Mouse (Mus musculus) heart, embryonic 15.5 days (tissue): ENCODE results near the gene Tnfrsf23. TPM values are rescaled to one million over a fixed set of nuclear protein-coding genes. Genes with fewer than 3 reads are reported as not detected.
A peak's percentile ranks its signal among the peaks of the same experiment; 100 is the strongest.
"Not testable (repeated sequence)": the region's sequence is repeated elsewhere in the genome, so short reads cannot be mapped to it uniquely, and the experiment has no call there.

Experiments
- ATAC-seq: fragments of 200-750 bp; cut with Nextera tagmentation; replicated peaks from 2 replicates; pipeline ENCODE4 v1.8.0; 2017; ENCODE audit warnings: low read depth, moderate TSS enrichment; ENCODE audit not compliant: insufficient number of reproducible peaks, insufficient read depth, low FRiP score
- H3K27ac ChIP-seq: fragments of 300-500 bp; sonication (generic); 2 replicates; pipeline ENCODE4 v1.5.1; 2015; ENCODE audit warnings: mild to moderate bottlenecking, inconsistent platforms
- H3K27me3 ChIP-seq: fragments of 300-500 bp; sonication (generic); 2 replicates; pipeline ENCODE4 v1.6.1; 2015; ENCODE audit warnings: inconsistent platforms
- H3K36me3 ChIP-seq: fragments of 300-500 bp; sonication (generic); 2 replicates; pipeline ENCODE4 v1.6.1; 2015; ENCODE audit warnings: mild to moderate bottlenecking, inconsistent platforms
- H3K4me1 ChIP-seq: fragments of 300-500 bp; sonication (generic); replicated peaks from 2 replicates; pipeline ENCODE4 v1.6.1; 2015; ENCODE audit warnings: inconsistent platforms
- H3K4me2 ChIP-seq: fragments of 300-500 bp; sonication (generic); 2 replicates; pipeline ENCODE4 v1.6.1; 2015; ENCODE audit warnings: inconsistent platforms, mild to moderate bottlenecking, moderate library complexity
- H3K4me3 ChIP-seq: fragments of 300-500 bp; sonication (generic); 2 replicates; pipeline ENCODE4 v1.5.1; 2015; ENCODE audit warnings: mild to moderate bottlenecking, inconsistent platforms
- H3K9ac ChIP-seq: fragments of 300-500 bp; sonication (generic); 2 replicates; pipeline ENCODE4 v1.6.1; 2015; ENCODE audit warnings: mild to moderate bottlenecking, inconsistent platforms
- H3K9me3 ChIP-seq: fragments of 300-500 bp; sonication (generic); replicated peaks from 2 replicates; pipeline ENCODE4 v1.6.1; 2016; ENCODE audit warnings: inconsistent platforms
- WGBS: fragments of 180-500 bp; shearing (Covaris S2); methylation state at CpG from one replicate; pipeline ENCODE4 v1.1.7; 2015; ENCODE audit warnings: mixed read lengths; 5-methylcytosine and 5-hydroxymethylcytosine counted together
- polyA plus RNA-seq: library from polyadenylated mRNA; unstranded; fragments of >200 nt; fragmentation: Nextera tagmentation; extraction: Ambion mirVana; gene quantifications from 2 replicates; pipeline ENCODE4 v1.2.1, GENCODE M21; 2015

Gene Tnfrsf23
- polyA plus RNA-seq, 1 experiment from 2014 or later = 1.9 TPM

DNA sequence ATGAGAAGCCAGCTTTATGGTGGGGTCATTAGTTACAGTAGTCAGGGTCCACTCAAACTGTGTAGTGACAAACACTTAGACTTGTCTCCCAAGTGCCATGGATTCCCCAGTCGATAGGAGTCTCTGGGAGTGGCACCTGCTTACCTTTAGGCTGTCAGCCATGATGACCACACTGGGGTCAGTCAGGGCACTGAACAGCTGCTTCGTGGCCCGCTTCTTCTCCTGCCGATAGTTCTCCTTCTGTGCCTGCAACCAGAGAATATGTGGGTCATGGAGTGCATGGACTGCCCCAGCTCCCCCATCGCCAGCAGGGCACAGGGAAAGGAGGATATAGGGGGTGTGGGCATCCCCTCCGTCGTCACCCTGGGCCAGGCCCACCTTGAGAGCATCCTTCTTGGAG, 23.7 kb upstream of the Tnfrsf23 start:
- Histone ChIP-seq H3K27me3 (no peaks in the 10 kb centered on the region), H3K4me1 (peaks cover 21% of the 10 kb centered on the region), H3K9ac (no peak overlapping the region), H3K4me3 (no peak overlapping the region), H3K27ac (no peak overlapping the region), H3K36me3 (peaks cover 48% of the 10 kb centered on the region), H3K9me3 (no peaks in the 10 kb centered on the region), H3K4me2 (no peak overlapping the region)
- WGBS = 86% methylated on average over 7 of the region's 7 CpGs
- no peak for ATAC-seq

DNA sequence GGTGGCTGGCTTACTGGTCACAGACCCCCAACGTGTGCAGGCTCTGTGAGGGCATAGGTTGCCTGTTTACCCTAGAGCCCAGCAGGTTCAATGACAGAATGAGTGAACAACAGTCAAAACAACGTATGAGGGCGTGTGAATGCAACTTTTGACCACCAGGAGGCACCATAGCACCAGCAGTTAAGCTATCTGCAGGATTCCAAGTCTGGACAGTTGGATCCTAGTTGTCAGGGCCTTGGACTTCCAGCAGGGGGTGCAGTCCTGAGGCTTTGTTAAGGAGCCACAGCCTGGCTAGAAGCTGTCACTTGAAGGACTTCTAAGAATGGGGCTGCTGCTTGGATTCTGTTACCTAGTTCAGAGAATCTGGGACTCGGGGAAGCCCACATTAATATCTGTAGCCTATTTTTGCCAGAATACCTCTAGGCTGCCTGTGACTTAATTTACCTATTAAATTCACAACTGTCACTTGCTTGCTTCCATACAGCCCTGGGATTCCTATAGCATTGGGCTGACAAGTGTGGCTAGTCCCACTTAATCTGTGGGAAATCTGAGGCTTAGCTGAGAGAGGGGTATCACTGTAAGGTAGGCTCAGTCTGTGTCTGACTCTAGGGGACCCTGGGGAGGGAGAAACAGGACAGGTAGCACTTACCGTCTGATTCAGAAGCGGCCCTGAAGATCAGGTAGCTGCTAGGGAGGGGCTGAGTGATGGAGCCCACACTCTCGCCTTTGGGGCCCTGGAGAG, 21.2 kb upstream of the Tnfrsf23 start:
- WGBS = 35% methylated on average over 7 of the region's 7 CpGs
- Histone ChIP-seq H3K27me3 (no peaks in the 10 kb centered on the region), H3K9ac (no peak overlapping the region), H3K4me1 (peaks cover 2% of the 10 kb centered on the region), H3K4me2 (no peak overlapping the region), H3K9me3 (no peaks in the 10 kb centered on the region), H3K27ac (no peak overlapping the region), H3K4me3 (no peak overlapping the region), H3K36me3 (peaks cover 59% of the 10 kb centered on the region)
- ATAC-seq = peak; percentile 41

DNA sequence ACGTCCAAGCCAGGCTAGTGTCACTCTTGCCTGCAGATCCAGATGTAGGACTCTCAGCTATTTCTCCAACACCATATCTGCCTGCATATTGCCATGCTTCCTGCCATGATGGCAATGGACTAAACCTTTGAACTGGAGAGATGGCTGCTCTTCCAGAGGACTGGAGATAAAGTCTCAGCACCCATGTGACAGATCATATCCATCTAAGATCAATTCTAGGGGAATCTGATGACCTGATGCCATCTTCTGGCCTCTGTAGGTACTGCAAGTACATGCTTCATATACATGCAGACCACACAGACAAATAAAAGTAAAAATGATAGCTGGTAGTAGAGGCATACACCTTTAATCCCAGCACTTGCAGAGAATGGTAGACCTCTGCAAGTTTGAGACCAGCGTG, 10.5 kb upstream of the Tnfrsf23 start:
- H3K4me2 ChIP-seq = no peak overlapping the region
- H3K9ac ChIP-seq = no peak overlapping the region
- WGBS = 60% methylated on average over 2 of the region's 2 CpGs
- H3K4me1 ChIP-seq = no peaks in the 10 kb centered on the region
- no peaks in the 10 kb centered on the region for H3K27me3 ChIP-seq
- H3K36me3 ChIP-seq = peaks cover 75% of the 10 kb centered on the region
- H3K27ac ChIP-seq = no peak overlapping the region
- no peak overlapping the region for H3K4me3 ChIP-seq
- ATAC-seq = no peak
- H3K9me3 ChIP-seq = no peaks in the 10 kb centered on the region

DNA sequence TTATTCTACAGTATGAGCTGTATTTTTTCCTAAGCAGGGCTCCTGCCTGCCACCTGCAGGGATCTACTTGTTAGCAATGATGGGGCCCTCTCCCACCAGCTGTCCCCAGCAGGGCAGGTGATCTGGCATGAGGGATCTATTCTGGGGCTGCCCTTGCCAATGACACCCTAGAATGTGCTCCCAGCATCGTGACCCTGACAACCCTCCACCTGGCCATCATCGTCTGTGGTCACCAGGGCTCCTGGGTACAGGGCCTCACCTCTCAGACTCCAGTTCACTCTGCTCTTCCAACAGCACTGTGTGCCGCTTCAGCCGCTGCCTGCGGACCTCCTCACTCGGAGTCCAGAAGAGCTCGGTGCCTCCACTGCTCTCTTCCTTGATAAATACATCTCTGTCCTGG, 8.9 kb upstream of the Tnfrsf23 start:
- Histone ChIP-seq H3K4me2 (no peak overlapping the region), H3K36me3 (peaks cover 89% of the 10 kb centered on the region), H3K9me3 (no peaks in the 10 kb centered on the region), H3K4me3 (no peak overlapping the region), H3K27ac (no peak overlapping the region), H3K27me3 (no peaks in the 10 kb centered on the region), H3K9ac (no peak overlapping the region), H3K4me1 (peaks cover 6% of the 10 kb centered on the region)
- WGBS = 86% methylated on average over 7 of the region's 7 CpGs
- ATAC-seq = no peak

DNA sequence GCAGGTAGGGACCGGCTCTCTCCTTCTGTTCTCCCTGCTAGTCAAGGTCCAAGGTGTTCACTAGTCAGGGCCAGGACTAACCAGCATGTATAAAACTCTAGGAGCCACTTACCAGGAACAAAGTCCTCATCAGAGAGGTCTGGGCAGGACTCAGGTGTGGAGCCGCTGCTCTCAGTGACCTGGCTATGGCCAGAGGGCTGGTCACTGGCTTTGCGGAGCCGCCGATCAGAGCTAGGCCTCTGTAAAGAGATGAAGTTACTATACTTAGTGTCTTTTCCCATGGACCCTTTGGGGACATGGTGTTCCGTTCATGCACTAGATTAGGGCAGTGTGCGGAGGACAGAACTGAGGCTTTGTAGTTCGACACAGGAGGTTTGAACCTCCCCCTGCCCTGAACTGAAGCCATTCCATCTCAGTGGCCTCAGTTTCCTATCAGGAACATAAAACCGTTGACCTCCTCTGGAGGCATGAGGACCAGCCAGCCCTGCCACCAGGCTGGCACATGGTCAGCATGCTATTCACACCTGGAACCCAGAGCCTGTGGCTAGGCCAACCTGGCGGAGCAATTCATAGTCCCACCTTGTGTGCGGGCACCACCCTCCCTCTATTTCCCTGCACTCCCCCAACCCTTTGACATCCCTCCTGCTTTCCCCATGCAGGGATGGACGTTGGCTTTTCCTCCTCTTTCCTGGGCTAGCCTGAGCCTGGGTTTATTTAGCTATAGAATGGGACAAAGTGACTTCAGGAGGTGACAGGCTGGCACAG, 7.3 kb upstream of the Tnfrsf23 start:
- ATAC-seq = no peak
- Histone ChIP-seq H3K9me3 (no peaks in the 10 kb centered on the region), H3K36me3 (peaks cover 94% of the 10 kb centered on the region), H3K27ac (no peak overlapping the region), H3K4me1 (peaks cover 6% of the 10 kb centered on the region), H3K27me3 (no peaks in the 10 kb centered on the region), H3K4me2 (no peak overlapping the region), H3K4me3 (no peak overlapping the region), H3K9ac (no peak overlapping the region)
- WGBS = 90% methylated on average over 12 of the region's 12 CpGs

DNA sequence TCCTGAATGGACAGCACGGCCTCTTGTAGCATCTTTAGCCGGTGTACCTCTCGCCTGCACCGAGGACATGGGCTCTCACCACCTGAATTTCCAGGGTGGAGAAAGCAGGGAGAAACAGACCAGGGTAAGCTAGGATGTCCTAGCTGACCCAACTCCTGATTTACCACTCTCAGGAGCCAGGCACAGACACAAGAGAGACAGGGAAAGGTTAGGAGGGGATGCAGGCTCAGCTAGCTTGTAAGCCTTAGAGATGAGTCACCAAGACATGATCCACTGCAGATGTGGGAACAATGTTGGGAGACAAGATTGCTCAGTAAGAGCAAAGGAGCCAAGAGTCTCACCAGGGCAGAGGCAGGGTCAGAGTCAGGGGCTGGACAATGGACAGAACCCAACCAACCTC, 6.2 kb upstream of the Tnfrsf23 start:
- no peak overlapping the region for H3K4me3 ChIP-seq
- H3K27me3 ChIP-seq = no peaks in the 10 kb centered on the region
- WGBS = 93% methylated on average over 4 of the region's 4 CpGs
- H3K36me3 ChIP-seq = peaks cover 89% of the 10 kb centered on the region
- H3K9me3 ChIP-seq = no peaks in the 10 kb centered on the region
- H3K9ac ChIP-seq = no peak overlapping the region
- H3K27ac ChIP-seq = no peak overlapping the region
- no peak overlapping the region for H3K4me2 ChIP-seq
- peaks cover 6% of the 10 kb centered on the region for H3K4me1 ChIP-seq
- no peak for ATAC-seq

DNA sequence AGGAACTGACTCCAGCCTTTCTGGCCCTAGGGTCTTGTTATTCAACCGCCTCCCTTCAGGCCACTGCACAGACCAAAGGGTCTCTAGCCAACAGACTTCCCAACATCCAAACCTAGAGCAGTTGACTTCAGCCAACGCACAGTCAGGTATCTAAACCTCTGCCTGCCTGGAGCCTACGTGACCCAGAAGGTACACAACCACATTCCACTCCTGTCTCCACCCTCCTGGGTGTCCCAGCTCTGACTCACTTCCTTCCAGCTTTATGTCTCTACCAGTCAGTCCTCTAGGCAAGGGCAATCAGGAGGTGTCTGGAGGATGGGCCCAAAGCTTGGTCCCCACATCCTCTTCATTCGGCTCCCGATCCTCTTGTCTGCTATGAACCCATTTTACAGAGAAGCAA, 5.5 kb upstream of the Tnfrsf23 start:
- Histone ChIP-seq H3K9me3 (no peaks in the 10 kb centered on the region), H3K9ac (no peak overlapping the region), H3K27ac (no peak overlapping the region), H3K4me3 (no peak overlapping the region), H3K36me3 (peaks cover 82% of the 10 kb centered on the region), H3K4me1 (peaks cover 6% of the 10 kb centered on the region), H3K4me2 (no peak overlapping the region), H3K27me3 (no peaks in the 10 kb centered on the region)
- no peak for ATAC-seq
- 83% methylated on average over 5 of the region's 5 CpGs for WGBS

DNA sequence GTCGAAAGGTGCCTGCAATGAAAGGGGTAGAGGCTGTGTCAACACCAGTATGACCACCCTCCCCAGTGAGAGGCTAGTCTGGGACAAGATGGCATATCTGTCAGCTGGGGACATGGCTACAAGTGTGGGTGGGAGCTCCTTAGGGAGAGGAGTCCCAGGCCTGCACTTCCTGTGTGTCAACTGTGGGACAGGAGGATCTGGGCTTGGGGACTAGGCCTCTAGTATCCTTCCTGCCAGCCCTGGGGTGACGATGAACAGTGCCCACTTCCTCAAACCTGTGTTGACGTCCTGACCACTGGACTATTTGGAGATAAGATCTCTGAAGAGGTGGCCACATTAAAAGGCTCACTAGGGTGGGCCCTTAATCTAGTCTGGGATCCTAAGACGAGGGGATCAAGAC, 4.3 kb upstream of the Tnfrsf23 start:
- no peaks in the 10 kb centered on the region for H3K27me3 ChIP-seq
- no peak overlapping the region for H3K4me3 ChIP-seq
- WGBS = 59% methylated on average over 4 of the region's 4 CpGs
- ATAC-seq = no peak
- peaks cover 6% of the 10 kb centered on the region for H3K4me1 ChIP-seq
- no peak overlapping the region for H3K27ac ChIP-seq
- no peaks in the 10 kb centered on the region for H3K9me3 ChIP-seq
- no peak overlapping the region for H3K9ac ChIP-seq
- peaks cover 69% of the 10 kb centered on the region for H3K36me3 ChIP-seq
- no peak overlapping the region for H3K4me2 ChIP-seq

DNA sequence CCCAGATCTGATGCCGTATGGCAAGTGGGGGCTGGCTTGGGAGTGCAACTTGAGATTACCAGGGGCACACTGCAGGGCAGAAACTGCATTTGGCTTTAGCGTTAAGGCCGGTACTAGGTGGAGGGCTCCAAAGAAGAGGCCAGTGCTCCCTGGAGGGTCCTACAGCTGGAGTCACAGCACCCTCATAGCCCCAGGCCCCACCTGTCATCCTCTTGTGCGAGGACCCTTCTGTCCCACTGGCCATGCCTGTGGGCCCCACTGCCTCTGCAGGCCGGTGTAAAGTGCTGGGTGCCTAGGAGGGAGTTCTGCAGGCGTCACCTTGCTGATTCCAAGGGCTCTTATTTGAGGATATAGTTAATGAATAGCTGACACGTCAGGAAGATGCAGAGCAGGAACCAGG, 3.8 kb upstream of the Tnfrsf23 start:
- Histone ChIP-seq H3K4me1 (peaks cover 6% of the 10 kb centered on the region), H3K27ac (no peak overlapping the region), H3K4me3 (no peak overlapping the region), H3K4me2 (no peak overlapping the region), H3K9me3 (no peaks in the 10 kb centered on the region), H3K36me3 (peaks cover 65% of the 10 kb centered on the region), H3K9ac (no peak overlapping the region), H3K27me3 (no peaks in the 10 kb centered on the region)
- no peak for ATAC-seq
- WGBS = 74% methylated on average over 7 of the region's 7 CpGs

DNA sequence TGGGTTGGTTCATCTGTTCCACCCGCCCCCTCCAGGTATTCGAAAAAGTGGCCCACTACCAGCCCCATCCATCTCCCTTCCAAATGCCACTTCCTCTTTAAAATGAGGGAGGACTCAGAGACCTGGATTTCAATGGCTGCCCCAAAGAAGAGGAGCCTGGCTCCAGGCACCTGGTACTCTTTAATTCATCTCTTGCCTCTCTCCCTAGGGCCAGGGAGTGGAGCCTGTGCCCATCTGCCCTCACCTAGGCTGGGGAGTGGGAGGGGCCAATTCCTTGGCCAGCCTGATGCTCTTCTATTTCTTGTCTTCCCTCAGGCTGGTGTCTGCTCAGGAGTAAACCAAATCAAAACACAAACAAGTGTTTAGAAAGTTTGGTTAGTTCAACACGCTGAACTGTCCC, 1.0 kb upstream of the Tnfrsf23 start:
- not testable (repeated sequence) for ATAC-seq, H3K4me2 ChIP-seq, H3K9me3 ChIP-seq, H3K4me3 ChIP-seq, H3K27me3 ChIP-seq, H3K27ac ChIP-seq, H3K4me1 ChIP-seq, H3K9ac ChIP-seq
- WGBS = 75% methylated on average over 3 of the region's 3 CpGs
- peaks cover 38% of the 10 kb centered on the region for H3K36me3 ChIP-seq

DNA sequence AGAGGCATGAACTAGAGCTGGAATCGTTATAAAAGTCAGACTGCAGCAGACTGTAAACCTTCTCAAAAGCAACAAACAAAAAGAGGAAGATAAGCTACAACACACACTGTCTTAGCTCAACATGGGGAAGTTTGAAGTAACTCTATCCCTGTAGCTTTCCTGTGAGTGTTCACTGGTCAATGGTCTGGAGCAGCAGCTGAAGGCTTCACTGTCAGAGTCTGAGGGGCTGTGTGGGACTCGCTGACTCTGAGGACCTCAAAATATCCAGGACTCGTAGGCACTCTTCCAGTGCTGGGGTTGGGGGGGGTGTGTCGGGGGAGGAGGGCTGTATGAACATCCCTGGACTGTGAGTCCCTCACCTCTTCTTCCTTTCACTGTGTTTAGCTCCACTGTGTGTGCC, 519 bp upstream of the Tnfrsf23 start:
- not testable (repeated sequence) for H3K4me1 ChIP-seq, ATAC-seq, H3K27me3 ChIP-seq, H3K4me3 ChIP-seq, H3K9me3 ChIP-seq, H3K27ac ChIP-seq, H3K9ac ChIP-seq
- Histone ChIP-seq H3K4me2 (peak overlapping the region; percentile 98), H3K36me3 (peaks cover 34% of the 10 kb centered on the region)
- 34% methylated on average over 4 of the region's 4 CpGs for WGBS

DNA sequence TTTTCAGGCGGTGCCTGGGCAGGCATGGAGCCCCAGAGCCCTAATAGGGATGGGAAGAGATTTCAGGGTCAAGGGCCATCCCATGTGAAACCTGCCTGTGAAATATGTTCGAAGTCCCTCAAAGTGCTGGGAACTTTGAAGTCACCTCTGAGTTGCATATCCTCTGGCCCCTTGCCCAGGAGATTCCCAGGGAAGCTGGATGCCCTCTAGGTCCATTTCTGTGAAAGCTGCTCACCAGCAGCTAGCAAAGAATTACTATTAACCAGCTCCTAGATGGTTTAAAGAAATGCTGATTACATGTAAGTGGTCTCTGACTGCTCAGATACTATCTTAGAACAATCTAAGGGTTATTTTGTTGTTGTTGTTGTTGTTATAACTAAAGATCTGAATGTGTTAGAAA, 1.1 kb downstream of the Tnfrsf23 start:
- not testable (repeated sequence) for ATAC-seq, H3K4me3 ChIP-seq, H3K27ac ChIP-seq, H3K9ac ChIP-seq, H3K27me3 ChIP-seq, H3K4me2 ChIP-seq, H3K9me3 ChIP-seq, H3K4me1 ChIP-seq
- WGBS = 84% methylated on average over 1 of the region's 2 CpGs
- H3K36me3 ChIP-seq = peaks cover 19% of the 10 kb centered on the region
